Mouse (Mus musculus): ENCODE results near the gene Tbcb. TPM values are rescaled to one million over a fixed set of nuclear protein-coding genes. Genes with fewer than 3 reads are reported as not detected.
A peak's percentile ranks its signal among the peaks of the same experiment; 100 is the strongest.
"Not testable (repeated sequence)": the region's sequence is repeated elsewhere in the genome, so short reads cannot be mapped to it uniquely, and the experiment has no call there.

Tbcb gene
- polyA plus RNA-seq, 1 experiment: 73.2 TPM

GRCm38 (mm10) chr7:30213881-30214280 lies 18.2 kb downstream of the Tbcb start:
- Histone ChIP-seq H3K4me3 (replicated peaks) (no peak overlapping the region), H3K27me3 (replicated peaks) (peaks cover 2% of the 10 kb centered on the region), H3K9me3 (peaks cover 4% of the 10 kb centered on the region; the same call in 1 of the 2 replicates), H3K36me3 (replicated peaks; ENCODE audit: low read length) (no peaks in the 10 kb centered on the region), H3K4me1 (peaks cover 13% of the 10 kb centered on the region)
- TF ChIP-seq FLI1 (IDR thresholded peaks at IDR 0.05; ENCODE audit: low read length) (no peak), GATA1 (IDR thresholded peaks at IDR 0.05; ENCODE audit: borderline replicate concordance, low read length) (no peak)

- Histone ChIP-seq H3K27me3 (replicated peaks) (peaks cover 2% of the 10 kb centered on the region), H3K9me3 (peaks cover 4% of the 10 kb centered on the region; the same call in 1 of the 2 replicates), H3K36me3 (replicated peaks; ENCODE audit: low read length) (no peaks in the 10 kb centered on the region), H3K4me1 (no peaks in the 10 kb centered on the region), H3K4me3 (replicated peaks) (no peak overlapping the region)
- TF ChIP-seq GATA1 (IDR thresholded peaks at IDR 0.05; ENCODE audit: borderline replicate concordance, low read length) (no peak), FLI1 (IDR thresholded peaks at IDR 0.05; ENCODE audit: low read length) (no peak)
Measured at GRCm38 (mm10) chr7:30211025-30211424, 21.0 kb downstream of the Tbcb start.

DNA sequence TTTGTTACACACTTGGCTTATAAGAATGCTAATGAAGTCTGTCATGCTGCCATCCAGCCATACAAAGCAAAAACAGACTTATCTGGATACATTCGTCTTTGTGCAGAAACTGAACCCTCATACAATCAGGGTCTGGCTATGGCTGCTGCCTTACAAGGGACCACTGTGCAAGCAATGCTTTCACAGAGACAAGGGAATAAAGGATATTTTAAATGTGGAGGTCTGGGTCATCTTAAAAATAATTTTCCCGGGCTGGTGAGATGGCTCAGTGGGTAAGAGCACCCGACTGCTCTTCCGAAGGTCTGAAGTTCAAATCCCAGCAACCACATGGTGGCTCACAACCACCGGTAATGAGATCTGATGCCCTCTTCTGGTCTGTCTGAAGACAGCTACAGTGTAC lies 25.7 kb downstream of the Tbcb start:
- H3K9me3 ChIP-seq; H3K4me3 ChIP-seq (replicated peaks); H3K36me3 ChIP-seq (replicated peaks; ENCODE audit: low read length); H3K27me3 ChIP-seq (replicated peaks): not testable (repeated sequence)
- H3K4me1 ChIP-seq: peaks cover 12% of the 10 kb centered on the region

GRCm38 (mm10) chr7:30205383-30205782 lies 26.7 kb downstream of the Tbcb start:
- H3K4me3 ChIP-seq (replicated peaks): no peak overlapping the region
- peaks cover 12% of the 10 kb centered on the region for H3K4me1 ChIP-seq
- H3K9me3 ChIP-seq: no peaks in the 10 kb centered on the region
- no peaks in the 10 kb centered on the region for H3K27me3 ChIP-seq (replicated peaks)
- no peaks in the 10 kb centered on the region for H3K36me3 ChIP-seq (replicated peaks; ENCODE audit: low read length)
- no peak for TF ChIP-seq FLI1 (IDR thresholded peaks at IDR 0.05; ENCODE audit: low read length)
- no peak for TF ChIP-seq GATA1 (IDR thresholded peaks at IDR 0.05; ENCODE audit: borderline replicate concordance, low read length)

- peak overlapping the region; percentile 44 for H3K4me3 ChIP-seq (replicated peaks)
Measured at GRCm38 (mm10) chr7:30204380-30204779, 27.7 kb downstream of the Tbcb start.

DNA sequence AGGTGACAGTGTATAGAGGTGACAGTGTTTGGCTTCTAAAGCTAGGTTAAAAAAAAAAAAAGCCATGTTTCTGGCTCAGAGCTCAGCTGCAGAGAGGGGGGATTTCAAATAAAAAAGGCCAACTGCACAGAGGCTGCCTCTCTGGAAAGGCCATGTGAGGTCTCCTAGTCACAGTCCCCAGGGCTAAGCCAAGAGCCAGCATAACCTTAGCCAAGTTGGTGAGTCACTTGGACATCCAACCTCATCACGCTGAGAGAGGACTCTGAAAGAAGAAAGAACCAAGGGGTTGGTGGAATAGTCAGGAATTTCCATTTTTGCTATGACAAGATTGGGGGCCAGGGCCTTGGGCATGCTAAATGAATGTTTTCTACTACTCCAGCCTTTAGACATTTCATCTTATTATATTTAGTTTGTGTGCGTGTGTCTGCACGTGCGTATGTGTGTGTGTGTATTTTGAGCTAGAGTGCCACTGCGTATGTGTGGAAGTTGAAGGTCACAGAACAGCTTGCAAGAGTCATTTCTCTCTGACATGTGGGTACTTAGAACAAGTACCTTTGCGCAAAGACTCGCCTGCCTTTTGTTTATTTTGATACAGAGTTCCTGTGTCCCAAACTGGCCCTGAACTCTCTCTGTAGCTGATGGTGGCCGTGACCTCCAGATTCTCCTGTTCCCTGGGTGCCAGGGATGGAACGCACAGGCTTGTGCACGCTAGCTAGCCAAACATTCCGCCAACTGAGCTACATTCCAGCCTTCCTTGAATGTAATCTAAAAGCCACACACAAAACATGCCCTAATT lies 29.0 kb downstream of the Tbcb start:
- H3K4me1 ChIP-seq: peaks cover 21% of the 10 kb centered on the region
- no peak overlapping the region for H3K4me3 ChIP-seq (replicated peaks)
- TF ChIP-seq FLI1 (IDR thresholded peaks at IDR 0.05; ENCODE audit: low read length) (no peak), GATA1 (IDR thresholded peaks at IDR 0.05; ENCODE audit: borderline replicate concordance, low read length) (no peak)
- no peaks in the 10 kb centered on the region for H3K27me3 ChIP-seq (replicated peaks)
- H3K36me3 ChIP-seq (replicated peaks; ENCODE audit: low read length): no peaks in the 10 kb centered on the region
- H3K9me3 ChIP-seq: no peaks in the 10 kb centered on the region

More at GRCm38 (mm10) chr7:30204380-30204779, 27.7 kb downstream of the Tbcb start:
- Histone ChIP-seq H3K36me3 (replicated peaks; ENCODE audit: low read length) (no peaks in the 10 kb centered on the region), H3K27me3 (replicated peaks) (no peaks in the 10 kb centered on the region), H3K4me1 (peaks cover 12% of the 10 kb centered on the region), H3K9me3 (no peaks in the 10 kb centered on the region)
- TF ChIP-seq FLI1 (IDR thresholded peaks at IDR 0.05; ENCODE audit: low read length) (no peak), GATA1 (IDR thresholded peaks at IDR 0.05; ENCODE audit: borderline replicate concordance, low read length) (no peak)

GRCm38 (mm10) chr7:30200661-30201060 lies 31.4 kb downstream of the Tbcb start:
- not testable (repeated sequence) for H3K4me3 ChIP-seq (replicated peaks); H3K36me3 ChIP-seq (replicated peaks; ENCODE audit: low read length); H3K27me3 ChIP-seq (replicated peaks); H3K9me3 ChIP-seq
- peaks cover 45% of the 10 kb centered on the region for H3K4me1 ChIP-seq

- Histone ChIP-seq H3K9me3 (no peaks in the 10 kb centered on the region), H3K36me3 (replicated peaks; ENCODE audit: low read length) (no peaks in the 10 kb centered on the region), H3K27me3 (replicated peaks) (no peaks in the 10 kb centered on the region), H3K4me3 (replicated peaks) (no peak overlapping the region), H3K4me1 (peaks cover 46% of the 10 kb centered on the region)
- no peak for TF ChIP-seq FLI1 (IDR thresholded peaks at IDR 0.05; ENCODE audit: low read length)
- no peak for TF ChIP-seq GATA1 (IDR thresholded peaks at IDR 0.05; ENCODE audit: borderline replicate concordance, low read length)
Measured at GRCm38 (mm10) chr7:30200200-30200599, 31.9 kb downstream of the Tbcb start.

DNA sequence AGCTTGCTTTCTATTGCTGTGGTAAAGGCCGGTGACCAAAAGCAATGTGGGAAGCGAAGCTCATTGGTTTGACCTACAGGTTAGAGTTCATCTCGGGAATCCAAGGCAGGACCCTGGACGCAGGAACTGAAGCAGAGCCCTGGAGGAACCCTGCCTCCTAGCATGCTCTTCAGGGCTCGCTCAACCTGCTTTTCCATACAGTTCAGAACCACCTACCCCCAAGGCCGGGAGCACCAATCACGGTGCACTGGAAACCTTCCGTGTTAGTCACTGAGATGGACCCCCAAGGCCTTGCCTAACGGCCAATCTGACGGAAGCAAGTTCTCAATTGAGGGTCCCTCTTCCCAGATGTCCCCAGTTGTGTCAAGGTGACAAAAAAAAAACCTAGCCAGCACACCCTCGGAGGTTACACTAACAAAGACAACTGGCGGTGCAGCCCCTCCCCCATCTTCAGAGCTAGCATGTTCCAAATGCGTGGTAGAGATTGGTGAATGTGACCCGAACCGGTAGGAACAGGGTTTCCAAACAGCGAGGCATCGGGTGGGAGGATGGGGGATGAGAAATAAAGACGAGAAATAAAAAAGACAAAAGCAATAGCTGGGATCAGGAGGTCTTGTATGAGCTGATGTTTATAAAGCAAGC lies 32.5 kb downstream of the Tbcb start:
- Histone ChIP-seq H3K36me3 (replicated peaks; ENCODE audit: low read length) (no peaks in the 10 kb centered on the region), H3K9me3 (no peaks in the 10 kb centered on the region), H3K27me3 (replicated peaks) (no peaks in the 10 kb centered on the region), H3K4me3 (replicated peaks) (no peak overlapping the region), H3K4me1 (peaks cover 44% of the 10 kb centered on the region)
- TF ChIP-seq FLI1 (IDR thresholded peaks at IDR 0.05; ENCODE audit: low read length): no peak
- no peak for TF ChIP-seq GATA1 (IDR thresholded peaks at IDR 0.05; ENCODE audit: borderline replicate concordance, low read length)

DNA sequence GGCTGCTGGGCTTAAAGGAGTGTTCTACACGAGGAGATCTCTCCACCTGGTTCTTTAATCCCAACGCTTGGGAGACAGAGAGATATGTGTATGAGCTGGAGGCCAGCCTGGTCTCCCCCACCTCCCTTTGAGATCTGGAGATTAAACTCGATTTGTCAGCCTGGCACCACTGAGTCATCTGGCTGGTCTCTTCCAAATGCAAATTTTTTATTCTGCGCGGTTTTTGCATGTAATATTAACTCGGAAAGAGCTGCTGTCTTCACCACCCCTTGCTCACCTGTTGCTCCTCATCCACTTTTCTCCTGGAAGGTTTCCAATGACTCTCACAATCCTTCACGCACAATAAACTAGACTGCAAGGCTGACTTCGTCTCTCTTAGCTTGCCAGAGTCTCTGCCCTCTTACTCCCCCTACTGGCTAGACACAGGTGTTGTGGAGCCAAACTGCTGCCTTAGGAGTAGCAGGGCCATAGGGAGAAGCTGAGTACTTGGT lies 33.5 kb downstream of the Tbcb start, which contains the start of gene Capns1:
Capns1 (minus strand) TSS at position 331 of the 491 bp plus-strand sequence.
- Histone ChIP-seq H3K27me3 (replicated peaks) (no peaks in the 10 kb centered on the region), H3K4me3 (replicated peaks) (peak within 1 kb of the TSS; percentile 56), H3K4me1 (peaks cover 42% of the 10 kb centered on the region), H3K9me3 (no peaks in the 10 kb centered on the region), H3K36me3 (replicated peaks; ENCODE audit: low read length) (no peaks in the 10 kb centered on the region)
- TF ChIP-seq GATA1 (IDR thresholded peaks at IDR 0.05; ENCODE audit: borderline replicate concordance, low read length) (no peak), FLI1 (IDR thresholded peaks at IDR 0.05; ENCODE audit: low read length) (no peak)

Data from megakaryocyte, embryonic 14.5 days (primary cell).